Mouse (Mus musculus) monocyte, adult 59 days (primary cell): ENCODE measurements around the gene Zpld1. TPM values are rescaled to one million over a fixed set of nuclear protein-coding genes. Genes with fewer than 3 reads are reported as not detected.

Experiments
- total RNA-seq, 2 experiments: library from RNA; stranded (reverse); gene quantifications; one replicate each; pipeline ENCODE4 v1.2.4; 2023

The Zpld1 gene
- total RNA-seq = not detected

DNA sequence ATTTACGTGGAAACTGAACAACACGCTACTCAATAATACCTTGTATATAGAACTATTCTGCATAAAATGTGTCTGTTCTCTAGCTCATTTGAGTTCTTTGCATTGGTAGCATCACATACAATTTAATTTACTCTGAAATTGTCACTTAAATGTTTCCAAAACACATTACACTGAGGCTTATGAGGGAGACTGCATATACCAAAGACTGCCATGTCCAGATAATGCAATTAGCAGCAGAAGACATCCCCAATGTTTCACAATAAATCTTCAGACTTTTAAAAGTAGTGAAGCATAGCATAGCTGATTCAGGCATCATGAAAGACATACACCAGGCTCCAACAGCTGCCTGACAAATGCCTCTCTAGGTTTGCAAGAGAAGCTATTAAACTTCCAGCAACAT is at the start of gene Zpld1:
TSS of gene Zpld1 (minus strand) at position 101 of the 400 bp plus-strand sequence.

